Mouse (Mus musculus): ENCODE results near the gene Rps3. TPM values are rescaled to one million over a fixed set of nuclear protein-coding genes. Genes with fewer than 3 reads are reported as not detected.

Gene Rps3
- 678 TPM for polyA plus RNA-seq (2014; fragmentation: Illumina TruSeq; extraction: RNeasy Lipid Tissue Mini Kit (QIAGEN cat#74804); ENCODE audit: low read depth, low replicate concordance)

GRCm38 (mm10) chr7:99483271-99483923 is at the start of gene Rps3:
Gene Rps3, minus strand, starts transcription at chr7:99483738.

GRCm38 (mm10) chr7:99465811-99466210 is 17.7 kb downstream of the Rps3 start, which contains the start of gene Klhl35:
Gene Klhl35, plus strand, starts transcription at chr7:99466004.

Other genes starting within 250 kb of the Rps3 start
- not detected for gene Mogat2, start 245.1 kb downstream of the Rps3 start, polyA plus RNA-seq (2014; fragmentation: Illumina TruSeq; extraction: RNeasy Lipid Tissue Mini Kit (QIAGEN cat#74804); ENCODE audit: low read depth, low replicate concordance)
- 0.82 TPM for gene Map6, start 216.3 kb downstream of the Rps3 start, polyA plus RNA-seq (2014; fragmentation: Illumina TruSeq; extraction: RNeasy Lipid Tissue Mini Kit (QIAGEN cat#74804); ENCODE audit: low read depth, low replicate concordance)
- 70.7 TPM for gene Serpinh1, start 130.5 kb downstream of the Rps3 start, polyA plus RNA-seq (2014; fragmentation: Illumina TruSeq; extraction: RNeasy Lipid Tissue Mini Kit (QIAGEN cat#74804); ENCODE audit: low read depth, low replicate concordance)
- 0.17 TPM for gene Gdpd5, start 102.3 kb downstream of the Rps3 start, polyA plus RNA-seq (2014; fragmentation: Illumina TruSeq; extraction: RNeasy Lipid Tissue Mini Kit (QIAGEN cat#74804); ENCODE audit: low read depth, low replicate concordance)
- not detected for gene Klhl35, start 17.7 kb downstream of the Rps3 start, polyA plus RNA-seq (2014; fragmentation: Illumina TruSeq; extraction: RNeasy Lipid Tissue Mini Kit (QIAGEN cat#74804); ENCODE audit: low read depth, low replicate concordance)
- 14.8 TPM for gene Arrb1, start 51.7 kb upstream of the Rps3 start, polyA plus RNA-seq (2014; fragmentation: Illumina TruSeq; extraction: RNeasy Lipid Tissue Mini Kit (QIAGEN cat#74804); ENCODE audit: low read depth, low replicate concordance)
- 11.3 TPM for gene Tpbgl, start 143.4 kb upstream of the Rps3 start, polyA plus RNA-seq (2014; fragmentation: Illumina TruSeq; extraction: RNeasy Lipid Tissue Mini Kit (QIAGEN cat#74804); ENCODE audit: low read depth, low replicate concordance)
- gene Slco2b1, start 227.6 kb upstream of the Rps3 start, polyA plus RNA-seq (2014; fragmentation: Illumina TruSeq; extraction: RNeasy Lipid Tissue Mini Kit (QIAGEN cat#74804); ENCODE audit: low read depth, low replicate concordance): 14.8 TPM
- gene Olfr520, start 246.5 kb upstream of the Rps3 start, polyA plus RNA-seq (2014; fragmentation: Illumina TruSeq; extraction: RNeasy Lipid Tissue Mini Kit (QIAGEN cat#74804); ENCODE audit: low read depth, low replicate concordance): not detected